Mouse (Mus musculus) skeletal muscle tissue, adult 2 months (tissue): ENCODE results near the gene Zfp28.

Source experiments
- DNase-seq: peaks from one replicate; pipeline ENCODE4 v3.0.0-alpha.2; 2012; ENCODE audit warnings: low read depth, low spot score

Zfp28 gene

DNA sequence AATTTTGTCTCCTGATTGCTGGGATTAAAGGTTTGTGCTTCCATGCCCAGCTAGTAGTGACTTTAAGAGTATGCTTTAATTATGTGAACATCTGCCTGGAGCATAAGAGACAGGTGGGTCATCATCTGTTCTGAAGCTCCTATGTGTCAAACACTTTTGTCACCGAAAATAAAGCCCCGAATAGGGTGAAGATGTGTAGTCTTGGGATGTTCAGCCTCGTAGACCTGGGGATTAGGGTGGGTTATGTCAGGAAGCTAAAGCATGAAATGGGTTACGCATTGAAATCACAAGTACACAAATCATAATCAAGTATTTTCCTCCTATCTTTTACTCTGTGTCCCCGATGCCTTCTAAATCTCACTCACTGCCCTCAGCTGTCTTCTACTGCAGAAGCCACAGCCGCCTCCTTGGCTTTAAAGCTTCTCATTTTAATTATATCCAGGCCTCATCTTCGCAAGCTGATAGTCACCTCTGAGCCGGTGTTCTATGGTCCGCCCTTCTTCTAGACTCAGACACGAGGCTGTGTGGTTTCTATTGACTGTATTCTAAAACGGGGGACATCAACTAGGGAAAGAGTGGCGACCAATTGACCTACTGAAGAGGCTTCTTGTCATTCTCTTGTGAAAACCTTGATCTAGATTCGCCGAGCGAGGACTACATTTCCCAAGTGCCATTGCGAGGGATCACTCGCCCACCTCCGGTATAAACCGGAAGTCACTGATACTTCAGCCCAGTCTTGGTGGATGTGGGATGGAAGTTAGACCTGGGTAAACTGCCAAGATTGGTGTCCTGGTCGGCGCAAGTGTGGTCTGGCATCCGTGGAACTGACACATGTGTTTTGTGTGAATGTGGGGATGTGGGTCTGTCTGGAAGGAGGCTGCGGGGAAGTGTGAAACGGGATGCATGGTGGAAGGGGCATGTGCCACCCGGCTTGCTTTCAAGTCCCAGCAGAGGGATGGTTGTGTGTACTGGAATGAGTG, 15.2 kb downstream of the Zfp28 start, which contains the start of gene Smim17:
TSS of gene Smim17 (plus strand) at position 720 of the 980 bp plus-strand sequence.
- DNase-seq, result peak; percentile 15

- peak; percentile 92 for DNase-seq
These were observed 26.9 kb downstream of the Zfp28 start, which contains the start of gene Gm20715 for GRCm38 (mm10) chr7:6410043-6410442. TSS of gene Gm20715 (plus strand) at chr7:6410277.

GRCm38 (mm10) chr7:6414626-6415441, 31.7 kb downstream of the Zfp28 start:
- no peak for DNase-seq

DNA sequence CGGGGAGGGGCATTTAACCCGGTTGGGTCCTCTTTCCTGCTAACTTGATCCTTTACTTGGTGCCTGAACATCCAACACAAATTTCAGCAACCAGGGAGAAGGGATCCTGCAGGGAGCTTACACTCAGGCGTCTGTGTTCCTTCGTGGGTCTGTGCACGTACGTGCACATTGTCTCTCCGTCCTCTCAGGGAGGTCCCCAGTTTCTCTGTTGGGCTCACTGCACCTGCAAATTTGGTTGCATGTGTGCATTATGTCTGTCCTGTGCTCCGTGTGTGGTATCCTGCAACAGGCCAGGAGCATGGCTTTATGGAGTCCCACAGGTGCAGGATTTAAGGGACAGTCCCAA, 32.3 kb downstream of the Zfp28 start:
- DNase-seq, result no peak

GRCm38 (mm10) chr7:6419894-6420293, 36.8 kb downstream of the Zfp28 start:
- DNase-seq, result no peak

GRCm38 (mm10) chr7:6429381-6429780, 46.3 kb downstream of the Zfp28 start:
- DNase-seq, result no peak

DNA sequence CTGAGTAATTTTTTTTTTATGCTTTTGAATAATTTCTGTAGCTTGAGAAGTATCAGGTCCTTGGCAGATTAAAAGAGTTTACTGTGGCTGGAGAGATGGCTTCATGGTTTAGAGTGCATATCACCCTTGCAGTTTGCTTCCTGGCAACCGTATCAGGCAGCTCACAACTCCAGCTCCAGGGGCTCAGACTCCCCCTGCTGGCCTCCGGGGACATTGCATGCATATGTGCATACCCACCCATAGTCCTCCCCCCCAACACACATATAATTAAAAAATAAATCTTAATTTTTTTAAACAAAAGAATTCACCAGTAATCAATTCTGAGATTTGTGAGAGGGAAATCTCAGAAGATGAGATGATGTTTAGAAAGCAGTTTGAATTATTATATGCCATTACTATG, 47.2 kb downstream of the Zfp28 start:
- peak; percentile 5 for DNase-seq

DNA sequence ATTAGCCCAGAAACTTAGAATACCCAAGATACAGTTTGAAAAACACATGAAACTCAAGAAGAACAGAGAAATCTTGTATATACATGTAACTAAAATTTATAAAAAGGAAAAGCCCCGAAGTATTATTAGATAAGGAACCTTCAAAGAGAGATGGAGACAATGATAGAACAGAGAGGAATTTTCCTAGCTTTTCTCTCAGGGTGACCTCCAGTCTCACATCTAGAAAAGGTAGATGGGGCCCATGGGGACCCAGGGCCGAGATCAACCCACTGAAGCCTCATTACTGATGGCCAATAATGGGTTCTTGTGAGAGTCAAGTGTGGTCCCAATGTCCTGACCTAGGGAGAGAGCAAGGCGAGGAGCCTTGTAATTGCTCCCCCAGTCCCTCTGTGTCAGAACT, 55.3 kb downstream of the Zfp28 start, which contains the start of gene Olfr1344:
TSS of gene Olfr1344 (plus strand) at position 301 of the 400 bp plus-strand sequence.
- no peak for DNase-seq

DNA sequence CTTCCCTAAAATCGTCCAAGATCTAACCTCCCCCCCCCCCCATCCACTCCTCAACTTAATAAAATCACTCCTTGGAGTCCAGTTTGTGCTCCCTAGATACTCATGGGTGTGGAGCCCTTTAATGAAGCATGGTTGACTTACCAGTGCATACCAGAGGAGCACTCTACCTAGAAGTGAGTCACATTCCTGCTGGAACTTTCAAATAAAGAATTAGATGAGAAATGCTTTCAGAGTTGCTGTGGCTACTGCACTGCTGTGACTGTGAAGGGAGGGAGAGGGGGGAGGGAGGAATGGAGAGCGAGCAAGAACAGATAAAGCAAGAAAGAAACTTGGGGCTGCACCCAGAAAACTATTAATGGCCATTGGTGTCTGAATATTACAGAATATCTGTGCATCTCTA, 58.1 kb downstream of the Zfp28 start:
- DNase-seq, result no peak
